Comparison of ENCODE assay signal across 8 mouse cellular contexts in genomic region chr13:49247740-49248466, GRCm38 (mm10). TPM values are rescaled to one million over a fixed set of nuclear protein-coding genes. Genes with fewer than 3 reads are reported as not detected.
DNase-seq lines count a peak whose midpoint lies in the region; ATAC-seq and TF ChIP-seq lines count a peak whose summit lies in the region.

No protein-coding gene starts in this region.

- peak; percentile 63 for ATAC-seq in forebrain, embryonic 11.5 days (replicated peaks; ENCODE audit: low FRiP score)

- WGBS in forebrain, embryonic 11.5 days: 2% methylated on average over 54 of the region's 58 CpGs
- 3% methylated on average over 58 of the region's 58 CpGs for WGBS in kidney, adult 2 months

- peak; percentile 16 for DNase-seq in ovary, adult 18-20 months (ENCODE audit: low spot score)
- DNase-seq in ovary, postnatal 10 days (ENCODE audit: low spot score): no peak
- peak; percentile 70 for DNase-seq in forebrain, embryonic 11.5 days (ENCODE audit: low spot score)
- peak; percentile 87 for DNase-seq in kidney, adult 2 months
- peak; percentile 19 for DNase-seq in lung, postnatal 10 days
- peak; percentile 59 for DNase-seq in retina, embryonic 14.5 days (ENCODE audit: low spot score)
- DNase-seq in frontal cortex, postnatal 25 days (ENCODE audit: low spot score in 2 of 2): no peak
- DNase-seq in left cerebral cortex, adult 8-10 months (ENCODE audit: low spot score in 2 of 2): no peak

- TF ChIP-seq POLR2A in kidney, adult 2 months (IDR thresholded peaks at IDR 0.05; ENCODE audit: low read depth, low read length): peak; percentile 77

- TF ChIP-seq CTCF in kidney, adult 2 months (conservative IDR thresholded peaks at IDR 0.05; ENCODE audit: insufficient read depth, insufficient read length, low read depth, low read length): no peak

- H3K4me3 ChIP-seq in forebrain, embryonic 11.5 days (ENCODE audit: low read depth, low read length): peak overlapping the region; percentile 33
- peak overlapping the region; percentile 82 for H3K4me3 ChIP-seq in kidney, adult 2 months (ENCODE audit: insufficient read depth, low read depth, low read length)

- H3K27ac ChIP-seq in forebrain, embryonic 11.5 days (ENCODE audit: low read depth, low read length): no peak overlapping the region
- H3K27ac ChIP-seq in kidney, adult 2 months (ENCODE audit: insufficient read depth, low read depth, low read length): peak overlapping the region; percentile 82

- H3K36me3 ChIP-seq in forebrain, embryonic 11.5 days (ENCODE audit: control insufficient read depth, insufficient read depth, low read length): no peaks in the 10 kb centered on the region
- no peaks in the 10 kb centered on the region for H3K36me3 ChIP-seq in kidney, adult 2 months (ENCODE audit: control insufficient read depth, insufficient read depth, low read length)

- H3K9me3 ChIP-seq in forebrain, embryonic 11.5 days (ENCODE audit: control insufficient read depth, low read length): no peaks in the 10 kb centered on the region

- no peak overlapping the region for H3K9ac ChIP-seq in forebrain, embryonic 11.5 days (ENCODE audit: low read length)

- H3K27me3 ChIP-seq in forebrain, embryonic 11.5 days (ENCODE audit: control insufficient read depth, insufficient read depth, low read length): peaks cover 28% of the 10 kb centered on the region
- H3K27me3 ChIP-seq in kidney, adult 2 months (replicated peaks; ENCODE audit: control insufficient read depth, insufficient read depth, low read length): no peaks in the 10 kb centered on the region

- H3K4me2 ChIP-seq in forebrain, embryonic 11.5 days (ENCODE audit: low read depth, low read length, severe bottlenecking): peak overlapping the region; percentile 66

- 0 out of 2 replicates have a peak, but pooled peaks cover 6% of the 10 kb centered on the region for H3K4me1 ChIP-seq in forebrain, embryonic 11.5 days (replicated peaks; ENCODE audit: control insufficient read depth, insufficient read depth, low read length)
- H3K4me1 ChIP-seq in kidney, adult 2 months (ENCODE audit: control insufficient read depth, insufficient read depth, low read length): peaks cover 20% of the 10 kb centered on the region; the same call in 1 of the 2 replicates

RNA-seq across cellular contexts. Expression of gene Susd3, which starts 0.6 kb away (rescaled TPM):
- 0.32 and 1.4 TPM in 2 replicates for polyA plus RNA-seq in forebrain, embryonic 11.5 days (2014; fragmentation: Nextera tagmentation; extraction: Ambion mirVana)
- polyA plus RNA-seq in kidney, adult 2 months (2012; rRNA removed): 50.1 and 62.3 TPM in 2 replicates
- total RNA-seq in left cerebral cortex, adult 8-10 months (2022): 1 to 10 TPM; 2.2 to 4.8 (median 3.5) TPM

RNA-seq across cellular contexts. Expression of gene Card19, which starts 32.1 kb away (rescaled TPM):
- 18.9 and 19.6 TPM in 2 replicates for polyA plus RNA-seq in forebrain, embryonic 11.5 days (2014; fragmentation: Nextera tagmentation; extraction: Ambion mirVana)
- 108 and 124 TPM in 2 replicates for polyA plus RNA-seq in kidney, adult 2 months (2012; rRNA removed)
- total RNA-seq in left cerebral cortex, adult 8-10 months (2022): 10 to 100 TPM; 10.7 to 18.4 (median 13.6) TPM

Comparison
In these comparisons a context has a peak if more than half of its experiments do, and no peak if none do; other contexts are left out.
1. DNase-seq: peak in ovary, adult 18-20 months (single experiment), forebrain, embryonic 11.5 days (single experiment), kidney, adult 2 months (single experiment), lung, postnatal 10 days (single experiment) and retina, embryonic 14.5 days (single experiment); none in ovary, postnatal 10 days (single experiment), frontal cortex, postnatal 25 days (0 of 2) and left cerebral cortex, adult 8-10 months (0 of 2).
2. RNA of gene Susd3, which starts 0.6 kb away (polyA plus RNA-seq): 50.1 to 62.3 TPM in kidney, adult 2 months; 0.32 to 1.4 TPM in forebrain, embryonic 11.5 days; every median in the first group is over 10 times any median in the second.